Mouse (Mus musculus) heart, adult 9 months (tissue): ENCODE results near the gene Maco1.

Experiments used
- DNase-seq, 2 experiments: peaks; one replicate each; pipeline ENCODE4 v3.0.0; 2022; ENCODE audit warnings: low spot score in 2 of 2

Maco1 gene

DNA sequence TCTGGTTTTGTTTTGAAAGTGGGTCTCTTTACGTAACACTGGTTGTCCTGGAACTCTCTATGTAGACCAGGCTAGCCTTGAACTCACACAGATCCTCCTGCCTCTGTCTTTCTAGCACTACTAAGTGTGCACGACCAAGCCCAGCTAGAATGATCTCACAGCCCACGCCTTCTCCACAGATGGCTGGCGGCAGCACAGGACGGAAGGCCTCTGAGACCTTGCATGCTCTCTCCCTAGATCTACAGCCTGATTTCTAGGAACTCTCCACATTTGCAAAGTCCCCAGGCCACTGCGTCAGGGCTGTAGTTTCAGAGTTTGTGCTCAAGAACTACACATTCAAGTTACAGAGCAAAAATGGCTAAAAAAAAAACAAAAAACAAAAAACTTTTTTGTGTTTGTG is 79.0 kb downstream of the Maco1 start:
- DNase-seq, result no peak

DNA sequence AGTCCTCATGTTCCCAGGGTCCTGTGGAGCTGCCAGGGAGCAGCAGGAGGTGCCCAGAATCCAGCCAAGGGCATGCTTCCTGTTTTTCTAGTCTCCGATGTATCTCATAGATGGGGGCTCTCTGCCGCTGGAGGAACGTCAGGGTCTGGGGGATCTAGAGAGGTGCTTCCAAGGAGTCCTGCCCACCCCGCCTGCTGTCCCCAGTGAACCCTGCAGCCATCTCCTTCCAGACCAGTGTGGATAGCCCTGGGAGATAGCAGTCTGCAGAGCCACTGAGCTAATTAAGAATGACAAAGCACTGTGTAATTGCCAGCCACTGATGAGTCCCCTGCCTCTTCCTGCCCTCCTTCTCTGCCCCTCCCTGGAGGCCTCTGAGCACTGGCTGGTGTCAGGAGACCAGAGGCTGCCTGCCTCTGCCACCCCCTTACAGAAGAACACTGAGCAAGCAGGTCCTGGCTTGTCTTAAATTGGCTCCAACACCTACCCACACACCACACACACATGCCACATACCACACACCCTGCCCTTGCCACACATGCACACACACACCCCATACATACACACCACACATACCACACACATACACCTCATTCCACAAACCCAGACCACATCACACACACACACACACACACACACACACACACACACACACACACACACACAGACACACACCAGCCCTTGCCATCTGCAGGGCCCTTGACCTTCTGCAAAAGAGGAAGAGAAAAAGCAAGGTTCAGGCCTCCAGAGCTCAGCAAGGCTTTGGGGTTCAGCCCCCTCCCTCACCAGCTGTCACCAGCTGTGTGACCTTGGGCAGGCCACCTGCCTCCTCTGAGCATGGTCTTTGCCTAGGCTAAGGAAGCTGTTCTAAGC is 80.1 kb downstream of the Maco1 start:
- no peak for DNase-seq

DNA sequence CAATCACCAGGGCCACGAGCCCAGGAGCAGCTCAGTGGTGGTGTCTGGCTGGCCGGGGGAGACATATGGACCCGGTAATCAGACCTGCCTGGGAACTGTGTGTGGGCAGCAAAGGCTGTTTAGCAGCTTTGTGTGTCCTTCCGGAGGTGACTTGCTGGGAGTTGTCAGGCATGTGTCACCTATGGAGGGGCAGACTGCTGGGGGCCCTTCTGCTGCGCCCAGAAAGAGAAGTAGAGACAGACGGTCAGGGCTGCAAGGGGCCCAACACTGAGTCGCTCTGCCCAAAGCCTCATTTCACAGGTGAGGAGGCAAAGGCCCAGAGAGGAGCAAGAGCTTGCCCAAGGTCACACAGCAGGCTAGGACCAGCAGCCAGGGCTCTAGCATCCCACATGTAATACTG is 83.3 kb downstream of the Maco1 start:
- no peak for DNase-seq

DNA sequence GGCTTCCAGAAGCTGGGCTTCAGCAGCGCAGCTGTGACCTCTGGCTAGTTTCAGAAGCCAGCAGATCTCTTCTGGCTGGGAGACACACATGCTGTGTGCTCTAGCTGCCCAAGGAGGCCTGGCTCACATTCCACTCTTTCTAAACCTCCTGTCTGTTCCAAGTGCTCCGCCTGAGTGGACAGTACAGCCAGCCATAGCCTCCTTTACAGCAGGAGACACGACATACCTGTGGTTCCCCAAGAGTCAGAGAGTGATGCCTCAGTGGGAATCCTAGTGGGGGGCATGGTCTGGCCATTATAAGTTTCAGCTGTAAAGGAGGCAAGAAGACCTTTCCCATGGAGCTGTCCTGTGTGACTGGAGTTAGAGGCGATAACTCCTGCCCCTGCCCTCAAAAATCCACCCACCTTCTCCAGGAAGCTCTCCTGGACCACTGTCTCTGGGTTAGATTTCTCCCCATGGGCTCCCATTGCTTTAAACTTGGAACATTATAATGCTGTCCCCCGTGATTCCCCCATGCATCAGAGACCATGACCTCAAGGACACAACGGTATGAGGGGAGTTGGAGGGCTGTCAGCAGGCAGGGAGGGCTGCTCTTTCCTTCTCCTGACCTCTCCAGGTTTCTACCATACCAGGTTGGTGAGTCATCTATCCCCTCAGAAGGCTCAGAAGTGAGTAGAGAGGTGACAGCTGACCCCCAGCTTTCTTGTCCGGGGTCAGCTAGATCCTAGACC is 83.9 kb downstream of the Maco1 start:
- DNase-seq, result no peak

DNA sequence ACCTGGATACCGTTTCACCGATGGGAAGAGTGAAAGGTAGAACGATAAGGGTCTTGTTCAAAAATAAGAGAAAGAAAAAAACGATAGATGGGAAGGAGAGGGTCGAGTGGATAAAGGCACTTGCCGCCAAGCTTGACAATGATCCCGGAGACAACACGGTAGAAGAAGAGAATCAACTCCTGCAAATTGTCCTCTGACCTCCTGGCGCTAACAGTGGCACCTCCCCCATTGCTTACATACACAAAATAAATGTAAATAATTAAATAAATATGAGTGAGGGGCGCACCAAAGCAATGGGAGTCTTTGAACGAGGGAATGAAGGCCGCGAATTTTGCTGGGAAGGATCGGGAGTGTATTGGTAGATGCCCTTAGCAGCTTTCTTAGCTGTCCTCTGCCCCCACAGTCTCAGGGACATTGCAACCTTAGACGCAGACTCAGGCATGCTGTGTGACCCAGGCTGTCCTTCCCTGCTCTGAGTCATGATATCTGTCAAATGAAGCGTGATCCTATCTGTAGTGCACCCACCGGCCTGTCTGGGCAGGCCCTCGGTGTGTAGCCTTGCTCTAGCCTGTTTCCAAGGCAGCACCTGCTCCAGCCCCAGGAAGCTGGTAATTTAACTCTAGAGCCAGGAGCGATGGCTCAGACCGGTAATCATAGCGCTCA is 84.8 kb downstream of the Maco1 start:
- DNase-seq, result no peak

DNA sequence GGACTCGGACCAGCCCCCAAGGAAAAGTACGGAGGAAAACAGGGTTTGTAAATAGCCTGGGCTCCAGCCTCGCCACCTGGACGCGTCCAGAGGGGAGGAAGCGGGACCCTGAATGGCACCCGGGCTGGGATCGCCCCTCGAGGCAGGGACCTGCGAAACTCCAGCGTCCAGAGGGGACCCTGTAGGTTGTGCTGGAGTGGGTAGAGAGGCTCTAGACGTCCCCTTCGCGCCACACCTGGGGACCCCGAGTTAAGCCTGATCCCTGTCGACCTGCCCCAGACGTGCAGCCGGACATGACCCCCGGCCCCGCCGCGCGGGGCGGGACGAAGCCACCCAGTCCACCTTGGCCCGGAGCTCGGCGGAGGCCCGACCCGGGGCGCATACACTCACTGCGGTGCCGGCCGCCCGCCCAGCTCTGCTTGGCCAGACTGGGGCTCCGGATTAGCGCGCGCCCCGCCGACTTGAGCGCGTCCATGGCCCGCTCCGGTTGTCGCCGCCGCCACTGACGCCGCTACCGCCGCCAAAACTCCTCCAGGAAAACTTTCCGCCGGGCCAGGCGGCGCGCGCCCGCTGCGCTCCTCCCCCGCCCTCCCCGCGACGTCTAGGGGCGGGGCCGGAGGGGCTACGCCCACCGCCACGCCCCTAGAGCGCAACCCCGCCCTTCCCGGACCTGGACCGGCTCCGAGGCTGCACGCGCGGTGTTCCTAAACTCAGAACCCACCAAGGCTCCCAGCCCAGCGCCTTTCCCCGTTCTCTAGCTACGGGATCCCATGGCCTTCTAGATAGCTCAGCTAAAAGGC is 85.5 kb downstream of the Maco1 start, which contains the start of gene Ldlrap1:
TSS of gene Ldlrap1 (minus strand) at position 599 of the 800 bp plus-strand sequence.
- DNase-seq, result peak; percentile 82 to 83

DNA sequence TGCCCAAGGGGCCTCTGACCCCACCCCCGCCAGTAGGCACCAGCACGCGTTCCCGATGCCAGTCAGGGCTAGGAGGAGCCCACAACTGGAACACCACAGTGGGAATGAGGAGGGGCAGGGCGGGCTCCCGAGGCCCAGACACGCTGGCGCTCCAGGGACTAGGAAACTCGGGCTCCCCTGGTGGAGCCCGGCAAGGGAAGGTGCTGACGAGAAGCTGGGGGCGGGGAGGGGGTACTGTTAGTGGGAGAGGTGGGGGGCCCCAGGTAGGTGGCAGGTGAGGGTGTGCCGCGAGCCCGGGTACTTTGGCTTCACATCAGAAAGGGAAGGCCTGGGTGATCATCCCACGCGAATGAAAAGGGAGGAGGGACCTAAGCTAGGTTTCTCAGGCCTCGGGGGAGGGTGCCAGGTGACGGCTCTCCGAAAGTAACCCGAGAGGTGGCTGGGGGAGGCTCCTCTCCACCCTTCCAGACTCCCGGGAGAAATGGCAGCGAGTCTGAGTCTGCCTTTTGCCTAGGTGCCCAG is 86.2 kb downstream of the Maco1 start:
- peak; percentile 40 to 58 for DNase-seq

DNA sequence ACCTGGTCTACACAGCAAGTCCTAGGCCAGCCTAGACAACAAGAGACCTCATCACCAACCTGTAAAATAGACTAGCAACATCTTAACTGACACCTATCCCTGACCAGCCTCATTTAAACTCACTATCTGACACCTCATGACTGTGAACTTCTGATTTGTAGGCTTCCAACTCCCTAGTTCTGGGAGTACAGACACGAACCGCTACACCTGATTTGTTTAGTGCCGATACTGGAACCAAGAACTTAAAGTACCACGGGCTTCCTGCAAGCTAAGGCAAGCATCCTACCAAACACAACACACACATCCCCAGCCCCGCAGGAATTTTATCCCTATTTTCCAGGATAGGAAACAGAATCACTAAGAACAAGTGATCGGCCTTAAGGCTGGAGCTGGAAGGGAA is 86.9 kb downstream of the Maco1 start:
- no peak for DNase-seq

DNA sequence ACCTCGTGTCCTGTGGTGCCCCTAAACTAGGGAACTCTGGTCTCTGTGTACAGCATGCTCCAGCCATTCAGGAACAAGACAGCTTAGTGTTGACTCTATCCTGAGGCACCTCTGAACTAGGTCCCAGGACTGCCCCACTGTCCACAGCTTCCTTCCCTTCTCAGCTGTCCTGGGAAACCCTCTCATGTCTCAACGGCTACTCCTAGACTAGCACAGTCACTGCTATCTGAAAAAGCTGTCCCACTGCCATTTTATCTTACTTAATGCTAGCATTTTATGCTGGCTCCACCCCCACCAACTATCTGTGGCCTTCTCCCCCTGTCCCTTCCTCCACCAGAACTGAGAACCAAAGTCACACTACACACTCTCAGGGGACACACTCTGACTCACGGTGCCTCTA is 88.8 kb downstream of the Maco1 start:
- no peak for DNase-seq

DNA sequence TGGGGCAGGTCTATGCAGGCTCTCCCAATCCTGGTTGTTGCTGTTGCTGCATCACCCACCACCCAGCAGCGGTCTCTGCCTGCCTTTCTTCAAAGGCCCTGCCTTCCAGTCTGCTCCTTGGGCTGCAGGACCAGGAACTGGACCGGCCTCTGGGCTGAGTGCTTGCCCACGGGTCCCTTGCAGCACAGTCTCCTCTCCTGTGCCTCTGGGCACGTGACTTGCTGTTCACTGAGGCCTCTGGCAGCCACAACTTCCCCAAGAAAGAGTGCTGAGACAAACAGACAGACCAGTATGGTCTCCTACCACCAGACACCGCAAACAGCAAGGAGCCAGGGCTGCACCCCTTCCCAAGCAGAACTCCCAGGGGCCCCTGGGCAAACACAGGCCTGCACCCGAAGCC is 90.8 kb downstream of the Maco1 start:
- DNase-seq, result no peak

DNA sequence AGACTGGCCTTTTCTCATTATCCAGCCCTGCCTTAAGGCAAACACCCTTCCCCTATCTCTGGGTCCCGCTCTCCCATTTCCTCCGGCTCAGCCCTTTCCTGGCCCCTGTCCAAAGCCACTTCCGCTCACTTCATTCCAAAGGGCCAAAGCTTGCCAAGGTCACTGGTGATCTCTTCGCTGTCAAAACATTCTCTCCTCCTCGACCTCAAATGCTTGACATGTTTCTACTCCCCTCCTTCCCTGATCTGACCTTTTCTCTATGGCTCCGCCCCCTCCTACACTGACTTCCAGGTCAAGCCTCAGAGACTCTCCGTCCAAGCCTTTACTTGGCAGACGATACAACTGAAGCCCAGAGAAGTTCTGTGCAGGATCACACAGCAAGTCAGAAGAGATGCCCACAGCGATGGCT is 92.3 kb downstream of the Maco1 start:
- DNase-seq, result peak; percentile 88 to 91

DNA sequence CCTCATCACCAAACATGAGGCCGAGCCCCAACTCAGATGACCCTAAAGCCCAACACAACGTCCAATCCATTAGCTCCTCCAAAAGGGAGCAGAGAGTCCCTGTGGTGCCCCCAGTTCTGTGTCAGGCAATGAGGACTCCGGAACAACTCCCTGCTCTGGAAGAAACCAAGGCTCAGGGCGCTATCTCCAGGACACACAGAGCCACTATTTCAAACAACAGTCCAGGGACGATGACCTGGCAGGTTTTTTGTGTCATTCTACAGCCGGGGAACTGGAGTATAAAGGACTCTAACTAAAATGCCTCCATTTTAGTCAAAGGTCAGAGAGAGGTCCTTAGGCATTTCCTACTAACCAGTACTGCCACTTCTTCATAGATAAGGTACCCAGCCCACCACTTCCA is 92.9 kb downstream of the Maco1 start:
- DNase-seq, result no peak

DNA sequence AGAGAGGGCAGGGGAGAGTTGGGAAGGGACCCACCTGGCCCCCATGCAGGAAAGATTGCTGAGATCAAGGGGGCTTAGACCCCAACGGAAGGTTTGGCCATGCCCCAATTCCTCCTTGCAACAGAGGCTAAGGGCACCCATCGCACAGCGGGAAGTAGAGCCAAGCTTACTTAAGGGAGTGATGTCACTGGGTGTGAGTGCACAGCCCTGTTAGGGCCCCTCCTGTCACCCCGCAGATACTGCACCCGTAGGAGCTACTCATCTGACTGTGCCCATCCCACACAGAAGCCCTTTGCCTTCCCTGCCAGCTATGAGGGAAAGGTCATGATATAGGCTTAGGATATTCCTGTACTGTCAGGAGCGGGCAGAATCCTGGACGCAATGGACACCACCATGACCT is 93.6 kb downstream of the Maco1 start:
- DNase-seq, result no peak

DNA sequence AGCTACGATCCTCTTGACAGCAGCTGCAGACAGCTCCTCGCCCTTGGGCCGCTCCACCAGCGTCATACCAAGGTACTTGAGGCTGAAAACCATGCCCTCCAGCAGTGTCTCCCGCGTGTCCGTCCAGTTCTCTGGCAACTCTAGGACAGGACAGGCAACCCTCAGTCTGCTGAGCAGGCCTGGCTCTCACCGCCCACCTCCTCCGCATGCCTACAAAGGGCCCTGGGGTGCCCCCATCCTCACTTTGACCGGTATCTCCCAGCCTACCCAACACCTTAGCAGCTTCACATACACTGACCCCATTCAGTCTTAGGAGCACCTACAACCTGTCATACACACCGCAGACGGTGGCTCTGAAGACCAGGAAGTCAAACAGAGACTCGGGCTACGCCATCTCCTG is 94.2 kb downstream of the Maco1 start:
- DNase-seq, result no peak

DNA sequence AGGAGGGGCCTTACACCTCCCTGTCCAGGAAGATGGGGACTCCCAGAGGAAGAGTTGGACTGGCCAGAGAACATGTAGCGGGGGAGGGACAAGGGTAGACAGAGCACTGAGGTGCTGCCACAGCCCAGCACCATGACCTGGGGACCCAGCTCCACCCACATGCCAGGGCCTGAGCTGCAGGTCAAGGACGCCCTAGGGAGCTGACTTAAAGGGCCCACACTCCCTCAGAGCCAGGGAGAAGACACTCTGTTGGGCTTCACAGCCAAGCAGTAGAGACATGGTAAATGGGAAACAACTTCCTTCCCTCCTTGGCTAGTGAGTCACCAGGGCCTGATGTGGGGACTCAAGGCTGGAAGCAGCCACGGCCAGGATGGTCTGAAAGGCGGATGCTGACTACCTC is 94.8 kb downstream of the Maco1 start:
- DNase-seq, result no peak

DNA sequence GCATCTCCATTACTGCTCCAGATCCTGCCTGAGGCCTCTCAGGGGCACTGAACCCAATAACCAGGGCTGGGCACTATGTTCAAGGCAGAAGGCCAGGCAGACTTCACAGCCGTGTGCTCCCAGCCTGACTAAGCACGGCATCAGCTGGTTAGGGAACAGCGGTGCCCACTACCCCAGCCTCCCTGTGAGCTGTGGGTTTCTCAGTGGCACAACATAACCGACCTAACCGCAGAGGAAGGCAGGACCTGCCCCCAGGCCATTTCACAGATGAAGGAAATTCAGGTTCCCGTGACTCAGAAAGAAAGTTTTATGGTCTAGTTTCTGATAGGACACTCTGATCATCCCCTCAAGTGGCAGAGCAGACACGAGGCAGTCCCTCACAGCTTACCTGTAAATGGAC is 96.2 kb downstream of the Maco1 start:
- DNase-seq, result no peak

DNA sequence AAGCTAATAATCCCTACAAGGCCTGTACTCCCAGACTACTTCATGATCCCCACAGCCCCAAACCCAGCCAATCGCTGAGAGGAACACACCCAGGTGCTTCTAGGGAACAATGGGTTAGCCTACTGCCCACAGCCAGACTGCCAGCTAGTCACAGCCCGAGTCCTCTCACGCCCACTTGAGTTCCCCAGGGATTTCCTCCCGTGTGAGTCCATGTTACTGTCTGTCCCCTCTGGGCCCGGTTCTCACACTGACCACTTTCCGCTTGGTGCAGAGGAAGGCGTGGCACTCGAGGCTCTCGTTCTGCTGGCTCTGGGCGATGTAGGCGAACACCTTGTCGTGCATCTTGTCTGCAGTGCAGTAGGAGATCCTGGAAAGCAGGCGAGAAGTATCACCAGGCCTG is 98.2 kb downstream of the Maco1 start:
- no peak for DNase-seq

DNA sequence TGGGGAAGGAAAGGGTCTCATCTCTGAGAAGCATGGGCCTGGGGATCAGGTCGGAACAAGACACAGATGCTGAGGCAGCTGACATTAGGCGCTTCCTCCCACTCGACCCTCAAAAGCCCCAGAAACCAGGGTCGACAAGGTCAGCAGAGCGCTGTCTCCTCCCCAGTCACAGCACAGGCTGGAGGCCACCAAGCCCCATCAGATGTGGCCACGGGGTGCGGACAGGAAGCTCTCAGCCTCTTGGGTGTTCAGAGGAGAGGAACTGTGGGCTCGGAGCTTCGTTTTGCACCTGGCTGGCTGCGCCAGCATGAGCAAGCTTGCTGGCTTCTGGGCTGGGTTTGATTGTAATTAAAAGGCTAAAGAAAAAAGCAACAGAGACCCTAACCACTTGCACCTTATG is 98.8 kb downstream of the Maco1 start:
- no peak for DNase-seq

DNA sequence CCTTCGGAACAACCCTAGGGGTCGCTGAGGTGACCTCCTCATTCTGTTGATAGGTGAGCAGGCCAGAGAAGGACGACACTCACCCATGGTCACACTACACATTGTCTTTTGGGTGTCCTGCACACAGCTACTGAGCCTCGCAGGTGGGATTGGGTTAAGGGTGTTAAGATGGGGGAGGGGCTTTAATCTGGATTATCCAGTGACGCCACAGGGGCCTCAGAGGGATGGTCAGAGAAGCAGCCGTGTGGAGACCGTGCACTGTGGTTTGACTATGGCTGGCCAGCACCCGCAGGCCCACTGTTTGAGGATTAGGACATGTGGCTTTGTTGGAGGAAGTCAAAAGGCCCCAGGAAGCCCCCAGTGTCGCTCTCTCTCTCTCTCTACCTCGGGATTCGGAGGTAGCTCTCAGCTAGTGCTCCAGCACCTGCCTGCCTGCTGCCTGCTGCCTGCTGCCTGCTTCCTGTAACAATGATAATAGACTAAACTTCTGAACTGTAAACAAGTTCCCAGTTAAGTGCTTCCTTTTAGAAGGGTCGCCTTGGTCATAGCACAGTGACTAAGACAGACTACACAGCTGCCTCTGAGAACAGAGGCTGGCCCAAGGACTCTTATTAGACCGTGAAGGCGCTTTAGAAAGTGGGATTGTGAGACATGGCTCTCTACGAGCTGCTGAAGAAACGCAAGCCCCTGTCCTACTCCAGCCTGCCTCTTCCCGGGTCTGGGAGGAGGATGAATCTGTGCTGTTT is 99.5 kb downstream of the Maco1 start:
- DNase-seq, result no peak

DNA sequence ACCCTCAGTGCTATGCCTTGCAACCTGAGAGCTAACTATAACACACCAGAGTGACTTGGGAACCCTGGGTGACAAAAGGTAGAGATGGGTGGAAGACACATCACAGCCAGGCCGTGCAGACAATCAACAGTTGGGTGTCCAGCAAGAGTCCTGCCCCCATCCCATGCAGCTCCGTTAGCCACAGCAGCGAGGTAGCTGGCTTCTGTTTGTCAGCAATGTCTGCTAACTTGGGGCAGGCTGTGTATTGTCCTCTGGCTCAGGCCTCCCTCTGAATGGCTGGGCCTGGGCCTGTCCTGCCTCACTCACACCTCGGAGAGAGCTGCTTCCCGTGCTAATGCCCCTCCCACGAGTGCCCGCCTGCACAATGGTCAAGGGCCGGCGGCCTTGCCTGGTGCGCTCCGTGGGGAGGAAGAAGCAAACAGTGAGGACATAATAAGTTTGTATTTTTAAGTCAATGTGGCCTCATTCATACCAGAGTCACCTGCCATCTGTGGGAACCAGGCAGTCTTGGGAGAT is 100.2 kb downstream of the Maco1 start:
- DNase-seq, result no peak
